26 mouse cellular contexts compared by ENCODE assay signal in the genomic region with DNA sequence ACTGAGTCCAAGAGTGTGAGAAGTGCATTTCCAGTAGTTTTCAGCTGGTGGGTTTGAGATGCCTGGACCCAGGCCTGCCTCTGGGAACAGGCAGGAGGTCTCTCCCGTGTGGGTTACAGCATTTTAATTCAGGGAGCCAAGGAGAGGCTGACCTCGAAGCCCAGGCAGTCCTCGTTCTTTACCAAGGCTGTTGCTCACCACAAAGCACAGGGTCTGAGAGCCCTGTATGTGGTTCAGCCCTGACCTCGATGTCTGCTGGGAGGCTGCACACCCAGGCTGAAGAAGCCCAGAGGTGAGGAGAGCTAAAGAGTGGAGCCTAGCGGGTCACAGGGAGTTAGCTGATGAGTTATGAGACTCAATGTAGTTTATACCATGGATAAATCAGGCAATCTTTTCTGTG. TPM values are rescaled to one million over a fixed set of nuclear protein-coding genes. Genes with fewer than 3 reads are reported as not detected.
"Had no signal": no experiment of that assay in that cellular context is flagged by ENCODE, and none has a peak within 500 bp of the region (broad histone marks: within the 10 kb centered on the region; RNA-seq: fewer than 3 reads in every experiment).

No protein-coding gene starts in this region.

- H3K27ac ChIP-seq: limb, embryonic 10.5 days; limb, embryonic 13.5 days; liver, embryonic 12.5 days; liver, embryonic 15.5 days; lung, embryonic 15.5 days; midbrain, embryonic 10.5 days; midbrain, embryonic 13.5 days; neural tube, embryonic 13.5 days; stomach, postnatal 0 days had no signal

- H3K9ac ChIP-seq: limb, embryonic 13.5 days; liver, embryonic 12.5 days; liver, embryonic 15.5 days; lung, embryonic 15.5 days; midbrain, embryonic 13.5 days; neural tube, embryonic 13.5 days had no signal

- DNase-seq: kidney, adult 9 months; kidney, postnatal 14 days; kidney, postnatal 4 days; layer of hippocampus, postnatal 36 days; liver; lung, adult 18-20 months; lung, postnatal 10 days; lung, postnatal 36 days; right cerebral cortex, adult 18-20 months; right cerebral cortex, postnatal 14 days; right cerebral cortex, postnatal 4 days; thymus, adult 2 months; thymus, postnatal 14 days; thymus, postnatal 4 days had no signal

- H3K4me3 ChIP-seq: limb, embryonic 10.5 days; limb, embryonic 13.5 days; liver, embryonic 12.5 days; liver, embryonic 15.5 days; lung, embryonic 15.5 days; megakaryocyte, embryonic 14.5 days; midbrain, embryonic 10.5 days; midbrain, embryonic 13.5 days; myocyte; neural tube, embryonic 13.5 days had no signal

- H3K4me1 ChIP-seq: limb, embryonic 10.5 days; liver, embryonic 12.5 days had no signal

- H3K27me3 ChIP-seq: limb, embryonic 13.5 days; lung, embryonic 15.5 days; neural tube, embryonic 13.5 days had no signal

- H3K36me3 ChIP-seq: liver, embryonic 12.5 days; liver, embryonic 15.5 days; lung, embryonic 15.5 days had no signal

RNA-seq across cellular contexts. Expression of a gene that starts 56.2 kb away (rescaled TPM):
- total RNA-seq: monocyte, adult 5-6 weeks had no signal
- polyA plus RNA-seq: myocyte had no signal
